Mouse (Mus musculus) kidney, adult 2 months (tissue): ENCODE measurements around the gene Fcho1. TPM values are rescaled to one million over a fixed set of nuclear protein-coding genes. Genes with fewer than 3 reads are reported as not detected.
"Not testable (repeated sequence)": the region's sequence is repeated elsewhere in the genome, so short reads cannot be mapped to it uniquely, and the experiment has no call there.

Source experiments
- DNase-seq: peaks from one replicate; pipeline ENCODE4 v3.0.0; 2021
- H3K27ac ChIP-seq: fragments of 200-500 bp; 2 replicates; pipeline ENCODE4 v1.5.1; 2012; ENCODE audit warnings: low read depth, low read length, control low read depth, inconsistent platforms; ENCODE audit not compliant: insufficient read depth
- H3K27me3 ChIP-seq: fragments of 200-500 bp; replicated peaks from 2 replicates; pipeline ENCODE4 v1.6.1; 2012; ENCODE audit warnings: mild to moderate bottlenecking, moderate library complexity, low read length, inconsistent platforms; ENCODE audit not compliant: control insufficient read depth, insufficient read depth
- H3K36me3 ChIP-seq: fragments of 200-500 bp; 2 replicates; pipeline ENCODE4 v1.6.1; 2012; ENCODE audit warnings: mild to moderate bottlenecking, moderate library complexity, low read length, inconsistent platforms; ENCODE audit not compliant: control insufficient read depth, insufficient read depth
- H3K4me1 ChIP-seq: fragments of 200-500 bp; 2 replicates; pipeline ENCODE4 v1.6.1; 2011; ENCODE audit warnings: low read length; ENCODE audit not compliant: control insufficient read depth, insufficient read depth
- H3K4me3 ChIP-seq: fragments of 200-500 bp; 2 replicates; pipeline ENCODE4 v1.5.1; 2011; ENCODE audit warnings: mild to moderate bottlenecking, low read depth, low read length, control low read depth; ENCODE audit not compliant: insufficient read depth
- CTCF ChIP-seq: fragments of 200-500 bp; conservative IDR thresholded peaks from 2 replicates; pipeline ENCODE4 v1.5.1; 2011; ENCODE audit warnings: low read depth, mild to moderate bottlenecking, control low read depth, low read length, moderate library complexity, mixed read lengths; ENCODE audit not compliant: insufficient read depth, insufficient read length
- POLR2A ChIP-seq: fragments of 200-500 bp; IDR thresholded peaks from one replicate; pipeline ENCODE4 v1.6.1; 2011; ENCODE audit warnings: low read depth, low read length, control low read depth
- WGBS: fragments of 180-500 bp; shearing (Covaris S2); methylation state at CpG from one replicate; pipeline ENCODE4 v1.1.7; 2018; 5-methylcytosine and 5-hydroxymethylcytosine counted together
- polyA plus RNA-seq: library from polyadenylated mRNA; depleted of rRNA; stranded (reverse); fragments of >200 nt; gene quantifications from 2 replicates; pipeline ENCODE4 v1.2.3, GENCODE M21; 2012

Gene Fcho1
- polyA plus RNA-seq, 1 experiment = 9.5 TPM

GRCm38 (mm10) chr8:71716561-71717053 is 8.9 kb downstream of the Fcho1 start:
- Histone ChIP-seq H3K4me3 (no peak overlapping the region), H3K4me1 (no peaks in the 10 kb centered on the region), H3K36me3 (no peaks in the 10 kb centered on the region), H3K27me3 (no peaks in the 10 kb centered on the region), H3K27ac (no peak overlapping the region)
- whole genome bisulfite sequencing = 86% methylated on average over 13 of the region's 13 CpGs
- TF ChIP-seq POLR2A (no peak), CTCF (no peak)
- DNase-seq = no peak

GRCm38 (mm10) chr8:71715531-71715930 is 10.0 kb downstream of the Fcho1 start:
- H3K4me1 ChIP-seq = no peaks in the 10 kb centered on the region
- H3K27me3 ChIP-seq = no peaks in the 10 kb centered on the region
- no peak for DNase-seq
- H3K36me3 ChIP-seq = no peaks in the 10 kb centered on the region
- no peak overlapping the region for H3K4me3 ChIP-seq
- no peak for TF ChIP-seq CTCF
- TF ChIP-seq POLR2A = no peak
- WGBS = 55% methylated on average over 8 of the region's 8 CpGs
- no peak overlapping the region for H3K27ac ChIP-seq

- TF ChIP-seq CTCF (no peak), POLR2A (no peak)
- Histone ChIP-seq H3K4me1 (no peaks in the 10 kb centered on the region), H3K27ac (no peak overlapping the region), H3K27me3 (no peaks in the 10 kb centered on the region), H3K4me3 (no peak overlapping the region), H3K36me3 (no peaks in the 10 kb centered on the region)
- no peak for DNase-seq
- WGBS = 83% methylated on average over 2 of the region's 2 CpGs
Measured at GRCm38 (mm10) chr8:71711574-71711973, 13.9 kb downstream of the Fcho1 start.

GRCm38 (mm10) chr8:71709800-71710446 is 15.6 kb downstream of the Fcho1 start:
- peak; percentile 75 for DNase-seq
- H3K4me1 ChIP-seq = no peaks in the 10 kb centered on the region
- no peak overlapping the region for H3K27ac ChIP-seq
- 21% methylated on average over 25 of the region's 25 CpGs for WGBS
- TF ChIP-seq CTCF (peak; percentile 79), POLR2A (no peak)
- H3K4me3 ChIP-seq = no peak overlapping the region
- no peaks in the 10 kb centered on the region for H3K27me3 ChIP-seq
- no peaks in the 10 kb centered on the region for H3K36me3 ChIP-seq

GRCm38 (mm10) chr8:71709134-71709799 is 16.2 kb downstream of the Fcho1 start:
- H3K4me3 ChIP-seq = no peak overlapping the region
- no peaks in the 10 kb centered on the region for H3K4me1 ChIP-seq
- H3K36me3 ChIP-seq = no peaks in the 10 kb centered on the region
- H3K27me3 ChIP-seq = no peaks in the 10 kb centered on the region
- no peak for DNase-seq
- H3K27ac ChIP-seq = no peak overlapping the region
- TF ChIP-seq POLR2A (no peak), CTCF (no peak)
- 43% methylated on average over 25 of the region's 25 CpGs for WGBS

GRCm38 (mm10) chr8:71707874-71708273 is 17.6 kb downstream of the Fcho1 start:
- 51% methylated on average over 8 of the region's 8 CpGs for WGBS
- H3K4me1 ChIP-seq = no peaks in the 10 kb centered on the region
- TF ChIP-seq CTCF (peak; percentile 68), POLR2A (no peak)
- H3K27ac ChIP-seq = no peak overlapping the region
- peak; percentile 44 for DNase-seq
- H3K27me3 ChIP-seq = no peaks in the 10 kb centered on the region
- H3K4me3 ChIP-seq = no peak overlapping the region
- no peaks in the 10 kb centered on the region for H3K36me3 ChIP-seq

GRCm38 (mm10) chr8:71703400-71703799 is 22.1 kb downstream of the Fcho1 start:
- H3K27me3 ChIP-seq = not testable (repeated sequence)

More at GRCm38 (mm10) chr8:71703400-71703799, 22.1 kb downstream of the Fcho1 start:
- not testable (repeated sequence) for H3K4me3 ChIP-seq, H3K4me1 ChIP-seq, DNase-seq, H3K36me3 ChIP-seq, H3K27ac ChIP-seq
